Mouse (Mus musculus) adrenal gland, postnatal 36 days (tissue): ENCODE measurements at regions not wholly inside any gene's neighbourhood (a gene's known extent, or its start where the extent isn't known, plus 50 kb on each side); places are given as distances from the start of the nearest gene placed in this dataset.
A peak's percentile ranks its signal among the peaks of the same experiment; 100 is the strongest.

Experiments used
- DNase-seq, 2 experiments: peaks; one replicate each; pipeline ENCODE4 v3.0.0; 2021; ENCODE audit warnings: mixed read lengths in 1 of 2

DNA sequence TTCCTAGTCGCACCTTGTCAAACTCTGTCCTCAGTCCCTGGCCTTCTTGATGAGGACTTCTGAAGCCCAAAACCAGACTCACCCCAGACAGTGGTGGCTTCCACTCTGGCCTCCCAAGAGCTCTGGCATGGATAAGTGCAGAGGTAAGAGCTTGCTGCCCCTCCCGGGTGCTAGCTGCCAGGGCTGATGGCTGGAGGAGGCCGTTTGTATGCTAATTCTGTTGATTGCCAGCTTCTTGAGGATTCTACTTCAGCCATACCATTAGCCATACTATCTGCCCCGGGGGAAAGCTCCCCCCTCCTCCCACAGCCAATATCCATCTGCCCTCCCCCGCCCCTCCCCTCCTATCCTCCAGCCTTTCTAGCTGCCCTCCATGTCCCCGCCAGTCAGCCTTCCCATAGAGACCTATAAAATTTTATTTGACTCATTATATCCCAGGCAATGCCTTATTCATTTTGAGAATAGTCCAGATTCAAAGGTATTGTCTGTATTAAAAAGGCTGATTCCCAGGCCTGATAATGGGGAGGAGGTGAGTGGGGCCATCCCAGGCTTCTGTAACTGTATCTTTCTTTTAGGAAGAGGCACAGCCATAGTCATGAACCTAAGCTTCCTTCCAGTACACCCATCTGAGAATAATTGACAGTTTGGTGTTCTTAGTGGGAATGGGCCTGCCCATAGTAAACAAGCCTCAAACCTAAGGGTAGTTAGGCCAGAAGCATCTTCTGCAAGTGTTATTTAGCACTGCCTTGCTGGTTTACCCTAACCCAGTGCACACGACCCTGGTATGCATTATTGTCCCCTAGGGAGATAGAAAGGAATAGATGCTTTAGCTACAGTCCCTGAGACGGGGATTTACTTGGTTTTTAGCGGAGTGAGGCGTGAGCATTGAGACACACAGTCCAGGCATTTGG, 239.2 kb upstream of the 1700012A03Rik start:
- no peak for DNase-seq

DNA sequence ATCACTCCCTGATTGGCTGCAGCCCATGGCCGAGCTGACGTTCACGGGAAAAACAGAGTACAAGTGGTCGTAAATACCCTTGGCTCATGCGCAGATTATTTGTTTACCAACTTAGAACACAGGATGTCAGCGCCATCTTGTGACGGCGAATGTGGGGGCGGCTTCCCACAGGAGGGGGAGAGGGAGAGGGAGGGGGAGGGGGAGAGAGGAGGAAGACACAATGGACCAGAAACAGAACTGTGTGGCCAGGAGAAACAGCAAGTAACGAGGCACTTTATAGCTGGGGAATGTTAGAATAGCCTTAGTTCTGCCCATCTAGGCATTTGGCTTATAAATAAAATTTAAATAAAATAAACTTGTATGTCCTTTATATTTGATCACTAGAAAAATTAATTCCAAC, 240.7 kb upstream of the Podxl start:
- peak in 1 of 2 experiments; percentile 14 for DNase-seq

DNA sequence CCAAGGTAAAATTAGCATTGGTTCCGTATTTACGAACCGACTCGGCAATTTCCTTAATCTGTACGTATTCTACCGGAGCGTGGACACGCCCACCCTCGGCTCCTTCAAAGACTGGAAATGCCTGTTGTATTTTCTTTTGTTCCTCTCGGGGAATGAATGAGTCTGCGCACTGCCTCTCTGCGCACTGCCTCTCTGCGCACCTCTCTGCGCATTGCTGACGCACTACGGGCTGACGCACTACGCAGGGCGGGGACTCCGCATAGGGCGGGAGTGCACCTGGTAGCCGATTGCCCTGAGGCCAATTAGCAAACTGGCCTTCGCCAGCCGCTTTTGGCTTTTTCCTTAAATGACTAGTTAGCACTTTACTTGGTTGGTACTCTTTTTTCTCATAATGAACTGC, 239.4 kb upstream of the Podxl start:
- peak in 1 of 2 experiments; percentile 39 for DNase-seq

DNA sequence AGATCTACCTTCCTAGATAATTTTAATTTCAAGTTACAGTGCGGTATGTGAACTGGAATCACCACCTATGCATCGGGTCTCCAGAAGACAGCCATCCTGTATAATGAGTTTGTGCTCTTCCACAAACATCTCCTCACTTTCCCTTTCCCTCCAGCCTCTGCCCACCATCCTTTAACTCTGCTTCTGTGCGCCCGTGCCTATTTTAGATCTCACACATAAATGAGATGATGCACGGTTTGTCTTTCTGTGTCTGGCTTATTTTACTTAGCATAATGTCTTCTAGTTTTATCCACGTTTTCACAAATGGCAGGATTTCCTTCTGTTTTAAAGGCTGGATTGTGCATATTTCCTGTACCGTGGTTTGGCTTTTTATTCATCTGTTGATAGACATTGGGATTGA, 227.8 kb upstream of the Podxl start:
- DNase-seq = no peak

DNA sequence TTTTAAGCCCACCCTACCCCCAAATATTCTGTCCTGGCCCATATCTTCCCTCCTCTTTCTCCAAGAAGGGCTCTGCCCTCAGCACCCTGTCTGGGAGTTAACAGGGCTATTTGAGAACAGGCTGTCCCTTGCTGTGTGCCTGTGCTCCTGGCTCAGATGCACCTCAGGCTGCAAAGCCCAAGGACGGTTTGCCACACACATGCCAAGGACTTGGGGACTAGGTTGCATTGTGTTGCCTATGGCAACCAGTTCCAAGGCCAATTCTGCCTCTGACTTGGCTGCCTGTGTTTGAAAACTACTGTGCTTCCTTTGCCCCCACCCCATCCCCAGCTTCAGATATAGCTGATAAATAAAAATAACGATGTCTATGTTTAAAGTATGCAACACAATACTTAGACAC, 227.1 kb upstream of the Podxl start:
- peak; percentile 85 to 88 for DNase-seq

DNA sequence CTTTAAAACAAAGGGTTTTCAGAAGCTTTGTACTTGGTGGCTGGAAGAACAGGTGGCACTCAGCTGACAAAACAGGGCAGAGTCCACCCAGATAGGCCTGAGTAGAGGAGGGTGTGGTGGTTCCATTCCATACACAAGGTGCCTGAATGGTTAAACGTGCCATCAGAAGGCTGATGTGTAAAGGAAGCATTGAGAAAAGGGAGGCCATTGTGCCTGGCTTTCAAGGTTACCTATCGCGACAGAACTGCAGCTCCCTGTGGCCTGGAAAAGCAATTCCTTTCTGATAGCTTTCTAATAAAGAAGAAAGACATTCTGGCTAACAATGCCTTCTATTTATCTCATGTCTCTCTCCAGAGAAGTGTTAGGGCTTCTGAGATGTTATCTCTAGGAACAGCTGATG, 213.1 kb upstream of the Podxl start:
- DNase-seq = no peak

DNA sequence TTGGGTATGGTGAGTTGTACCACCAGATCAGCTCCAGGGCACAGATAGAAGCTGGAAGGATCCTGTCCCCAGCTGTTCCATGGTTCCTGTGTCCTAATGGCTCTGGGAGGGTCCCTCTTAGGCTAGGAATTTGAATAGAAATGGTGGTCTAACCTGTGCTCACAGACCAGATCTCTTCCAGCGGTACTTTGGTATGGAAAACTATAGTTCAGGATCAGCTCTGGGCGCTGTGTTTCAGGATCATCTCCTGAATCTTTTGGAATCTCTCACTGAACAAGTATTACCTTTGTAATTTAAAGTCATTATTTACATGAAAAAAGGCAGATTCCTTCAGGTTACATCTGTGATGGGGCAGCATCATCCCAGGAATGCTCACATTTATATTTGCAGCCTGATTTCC, 208.1 kb upstream of the Podxl start:
- no peak for DNase-seq

DNA sequence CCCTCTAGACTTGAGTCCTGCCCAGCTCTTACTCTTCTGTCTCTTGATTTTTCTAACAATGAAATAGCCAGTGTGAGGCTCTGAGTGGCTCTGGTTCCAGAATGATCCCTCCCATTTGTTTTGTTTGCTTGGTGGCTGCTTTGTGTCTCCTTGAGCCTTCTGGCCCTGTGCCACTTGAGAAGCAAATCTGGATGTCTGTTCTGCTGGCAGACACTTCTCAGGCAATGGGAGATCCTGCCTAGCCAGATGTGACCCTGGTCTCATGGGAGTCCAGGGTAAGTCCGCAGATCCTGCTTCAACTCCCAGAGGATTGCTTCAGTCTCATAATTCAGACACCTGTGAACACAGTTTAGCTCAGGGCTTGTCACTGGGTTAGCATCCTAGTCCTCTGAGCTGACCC, 181.8 kb upstream of the Podxl start:
- peak in 1 of 2 experiments; percentile 6 for DNase-seq

DNA sequence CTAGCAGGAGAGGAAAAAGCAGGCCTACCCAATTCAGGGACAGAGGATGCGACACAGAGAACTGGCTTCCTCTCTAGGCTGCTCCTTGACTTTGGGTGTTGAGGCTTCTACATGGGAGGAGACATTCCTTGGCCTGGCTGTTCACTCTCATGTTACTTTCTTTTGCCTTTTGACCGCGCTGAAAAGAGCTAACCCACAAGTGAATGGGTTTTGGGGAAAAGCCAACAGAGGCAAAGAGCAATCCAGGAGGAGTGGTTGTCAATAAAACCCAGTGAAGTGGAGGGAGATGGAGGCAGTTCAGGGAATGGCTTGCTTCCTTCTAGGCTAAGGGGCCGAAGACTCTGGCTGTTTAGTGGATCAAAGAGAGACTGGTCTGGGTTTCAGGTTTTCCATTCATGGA, 167.6 kb upstream of the Podxl start:
- DNase-seq = no peak

DNA sequence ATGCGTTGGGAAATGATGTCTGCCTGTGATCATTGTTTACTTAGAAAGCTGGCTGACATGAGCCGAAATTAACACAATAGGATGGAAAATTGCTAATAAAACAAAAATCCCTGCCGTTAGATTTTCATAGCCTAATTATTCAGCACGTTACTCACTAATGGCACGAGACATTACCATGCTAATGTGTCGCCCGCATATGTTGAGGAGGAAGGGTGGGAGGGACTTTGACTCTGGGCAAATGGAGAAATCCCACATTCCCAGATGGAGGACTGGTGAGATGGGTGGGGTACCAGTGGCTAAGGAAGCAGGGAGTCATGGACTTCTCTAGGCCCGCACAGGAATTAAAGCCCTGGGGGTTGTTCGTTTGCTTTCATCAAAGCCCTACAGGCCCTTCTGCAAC, 155.8 kb upstream of the Podxl start:
- no peak for DNase-seq

DNA sequence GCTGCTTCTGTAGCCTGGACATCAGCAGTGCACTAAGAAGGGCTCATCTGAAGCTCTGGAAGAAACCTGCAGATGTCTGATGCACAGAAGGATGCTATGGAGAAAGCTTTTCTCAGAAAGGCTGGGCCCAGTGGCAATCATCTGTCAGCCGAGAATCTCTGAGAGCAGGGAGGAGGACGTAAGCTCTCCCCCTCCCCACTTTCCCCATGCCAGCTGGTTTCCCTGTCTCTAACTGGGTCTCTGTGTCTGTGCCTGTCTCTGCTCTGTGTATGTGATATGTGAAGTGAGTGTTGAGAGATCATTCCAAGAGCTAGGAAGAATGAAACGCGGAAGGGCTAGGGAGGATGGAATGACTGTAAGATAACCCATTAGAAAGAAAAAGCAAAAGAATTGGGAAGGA, 155.1 kb upstream of the Podxl start:
- DNase-seq = no peak

DNA sequence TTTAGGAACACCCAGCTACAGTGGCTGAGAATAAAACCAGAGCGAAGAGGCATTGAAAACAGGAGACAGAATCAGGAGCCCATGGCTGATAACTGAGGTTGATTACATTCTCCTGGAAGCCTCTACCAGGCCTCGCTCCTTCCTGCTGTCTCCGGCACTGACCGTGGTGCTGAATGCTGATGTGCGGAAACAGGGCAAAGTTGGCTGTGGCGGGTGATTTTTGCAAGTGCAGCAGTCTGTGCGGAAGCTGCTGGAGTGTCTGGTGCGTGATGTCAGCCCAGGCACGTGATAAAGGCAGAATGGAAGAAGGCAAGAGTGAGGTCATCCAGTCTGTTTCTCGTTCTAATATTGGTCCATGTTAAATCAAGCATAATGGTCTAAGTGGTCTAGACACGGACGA, 153.8 kb upstream of the Podxl start:
- DNase-seq = peak; percentile 73 to 77

DNA sequence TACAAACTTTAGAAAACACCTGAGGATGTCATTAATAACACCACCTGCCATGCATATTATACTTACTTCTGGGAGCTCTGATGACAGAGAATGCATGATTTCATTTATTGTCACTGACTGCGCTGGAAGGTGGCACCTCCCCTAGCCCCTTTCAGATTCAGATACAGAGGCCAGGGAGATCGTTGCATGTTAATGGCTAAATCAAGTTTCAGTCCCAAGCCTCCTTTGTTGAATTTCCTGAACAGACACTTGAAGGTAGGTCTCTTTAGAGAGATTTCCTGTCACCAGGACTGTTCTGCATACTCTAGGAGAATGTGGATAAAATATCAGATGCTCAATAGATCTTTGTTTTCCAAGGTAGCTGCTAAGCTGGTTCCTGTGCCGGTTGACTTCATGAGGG, 143.5 kb upstream of the Podxl start:
- no peak for DNase-seq

DNA sequence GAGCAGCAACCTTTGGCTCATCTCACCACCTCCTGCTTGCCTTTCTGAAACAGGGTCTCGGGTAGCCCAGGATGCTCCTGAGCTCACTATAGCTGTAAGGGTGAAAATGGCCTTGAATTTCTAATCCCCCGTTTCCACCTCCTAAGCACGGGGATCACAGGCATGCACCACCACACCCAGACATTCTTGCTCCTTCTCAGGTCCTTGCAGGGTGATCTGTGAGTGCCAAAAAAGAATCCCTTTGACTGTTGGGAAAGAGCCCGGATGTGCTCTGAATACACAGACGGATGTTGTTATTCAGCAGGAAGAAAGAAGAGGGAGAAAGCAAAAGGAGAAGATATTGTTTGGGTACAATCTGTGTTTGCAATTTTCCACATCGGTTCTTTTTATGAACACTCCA, 140.4 kb upstream of the Podxl start:
- DNase-seq = no peak

DNA sequence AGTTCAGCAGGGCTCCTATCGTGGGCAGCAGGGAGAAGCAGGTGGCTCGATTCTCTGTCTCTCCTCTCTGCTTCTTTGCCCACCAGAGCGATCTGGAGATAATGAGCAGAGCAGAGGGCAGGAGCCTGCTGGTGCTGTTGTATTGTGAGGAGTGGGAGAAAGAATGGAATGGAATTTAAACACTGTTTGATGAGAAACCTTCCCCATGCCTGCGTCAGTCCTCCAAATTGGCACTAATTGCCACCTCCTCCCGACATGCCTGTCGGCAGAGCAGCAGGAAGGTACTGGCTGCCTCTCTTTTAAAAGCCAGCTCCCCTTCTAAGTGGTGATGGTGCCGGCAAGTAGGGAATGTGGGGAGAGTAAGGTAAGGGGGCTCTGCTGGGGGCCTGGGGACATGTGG, 139.2 kb upstream of the Podxl start:
- DNase-seq = no peak

DNA sequence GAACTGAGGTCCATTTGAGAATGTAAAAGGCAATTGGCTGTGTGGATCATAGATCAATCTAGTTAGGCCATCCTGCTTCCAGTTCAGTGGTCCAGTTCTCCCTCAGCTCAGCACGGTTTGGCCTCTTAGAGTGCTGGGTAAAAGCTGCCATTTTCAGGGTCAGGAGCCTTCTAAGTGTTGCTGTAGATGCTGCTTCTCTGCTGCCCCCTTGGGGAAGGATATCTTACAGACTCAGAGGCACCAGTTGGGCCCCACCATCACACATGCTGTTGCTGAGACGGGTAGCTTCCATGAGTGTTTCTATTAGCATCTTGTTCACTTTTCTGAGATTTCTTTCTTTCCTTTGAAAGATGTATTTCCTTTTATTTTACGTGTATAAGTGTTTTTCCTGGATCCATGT, 132.1 kb upstream of the Podxl start:
- peak in 1 of 2 experiments; percentile 13 for DNase-seq

DNA sequence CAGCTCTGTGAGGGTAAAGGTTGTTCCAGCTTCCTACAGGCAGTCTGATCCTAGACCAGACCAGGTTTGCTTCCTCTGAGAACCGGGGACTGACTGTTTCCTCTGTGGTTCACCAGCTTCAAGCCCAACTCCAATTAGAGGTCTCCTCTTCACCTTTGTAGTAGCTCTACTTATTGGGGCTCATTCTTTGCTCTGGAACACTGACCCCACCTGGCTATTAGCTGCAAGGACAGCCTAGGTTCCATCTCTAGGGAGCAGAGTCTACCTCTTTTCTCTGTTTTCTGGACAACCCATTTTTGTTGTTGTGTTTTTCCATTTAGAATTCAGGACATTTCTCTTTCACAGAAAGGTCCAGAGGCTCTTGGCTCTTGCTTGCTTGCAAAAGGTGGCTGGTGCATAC, 129.3 kb upstream of the Podxl start:
- DNase-seq = no peak

DNA sequence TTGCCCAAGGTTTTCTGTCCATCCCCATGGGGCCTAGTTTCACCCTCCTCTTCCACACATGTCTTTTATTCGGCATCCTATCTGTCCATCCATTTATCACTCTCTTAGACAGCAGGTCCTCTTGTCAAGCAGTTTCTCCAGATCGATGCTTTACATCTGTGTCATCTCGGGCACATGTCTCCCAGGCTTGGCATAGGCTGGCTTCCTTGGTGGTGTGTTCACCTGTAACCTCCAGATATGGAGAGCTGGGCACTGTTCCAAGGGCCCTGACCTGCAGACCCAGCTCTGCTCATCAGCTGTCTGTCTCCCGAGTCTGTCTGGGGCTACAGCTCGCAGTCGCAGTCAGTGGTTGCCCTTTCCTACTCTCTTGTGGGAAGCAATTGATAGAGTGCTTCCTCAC, 128.2 kb upstream of the Podxl start:
- DNase-seq = no peak

DNA sequence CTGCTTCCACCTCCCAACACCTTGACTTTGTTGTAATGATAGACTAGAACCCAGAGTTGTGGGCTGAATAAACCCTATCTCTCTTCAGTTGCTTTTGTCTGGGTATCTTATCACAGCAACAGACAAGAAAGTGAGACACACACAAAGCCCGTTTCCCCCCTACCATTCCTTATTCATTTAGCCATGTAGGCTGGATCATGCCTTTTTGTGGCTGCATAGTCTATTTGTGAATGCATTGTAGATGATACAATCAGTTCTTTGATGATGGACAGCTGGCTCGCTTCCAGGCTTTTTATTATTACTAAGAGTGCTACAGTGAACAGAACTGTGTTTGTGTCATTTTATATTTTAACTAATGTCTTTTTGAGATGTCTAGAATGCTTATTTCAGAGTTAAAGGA, 116.3 kb upstream of the Podxl start:
- DNase-seq = no peak

DNA sequence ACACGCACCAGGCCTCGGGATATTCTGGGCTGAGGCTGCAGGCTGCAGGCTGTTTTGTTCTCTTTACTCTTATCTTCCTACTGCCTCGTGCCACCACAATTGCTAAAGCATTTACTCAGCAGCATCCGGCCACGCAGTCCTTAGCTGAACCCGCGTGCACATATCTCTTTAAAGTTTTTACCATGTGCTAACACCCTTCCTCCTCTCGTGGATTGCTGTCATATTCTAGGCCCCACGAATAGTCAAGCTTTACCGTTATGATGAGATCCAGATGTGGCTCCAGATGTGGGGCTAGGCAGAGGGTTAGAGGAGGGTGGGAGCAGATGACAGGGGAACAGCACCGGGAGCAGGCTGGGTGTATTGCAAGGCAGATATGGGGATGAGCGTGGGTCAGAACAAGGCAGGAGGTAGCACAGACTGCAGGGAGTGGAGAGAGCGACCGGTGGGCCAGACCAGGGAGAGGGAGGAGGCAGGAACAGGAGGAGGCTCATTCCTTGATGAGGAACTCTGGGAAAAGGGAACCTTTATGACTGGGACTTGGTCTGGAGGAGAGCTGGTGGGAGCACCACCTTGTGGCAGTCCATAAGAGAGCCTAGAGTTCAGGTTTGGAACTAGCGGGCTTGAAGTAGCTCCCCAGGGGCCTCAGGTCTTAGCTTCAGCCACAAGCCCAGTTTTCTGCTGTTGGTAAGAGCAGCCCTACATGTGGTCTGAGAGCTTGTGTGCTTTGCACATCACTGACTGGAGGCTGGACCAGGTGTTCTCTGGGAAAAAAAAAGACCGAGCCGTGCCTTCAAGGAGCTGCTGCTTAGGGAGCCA, 102.1 kb upstream of the Podxl start:
- DNase-seq = no peak

DNA sequence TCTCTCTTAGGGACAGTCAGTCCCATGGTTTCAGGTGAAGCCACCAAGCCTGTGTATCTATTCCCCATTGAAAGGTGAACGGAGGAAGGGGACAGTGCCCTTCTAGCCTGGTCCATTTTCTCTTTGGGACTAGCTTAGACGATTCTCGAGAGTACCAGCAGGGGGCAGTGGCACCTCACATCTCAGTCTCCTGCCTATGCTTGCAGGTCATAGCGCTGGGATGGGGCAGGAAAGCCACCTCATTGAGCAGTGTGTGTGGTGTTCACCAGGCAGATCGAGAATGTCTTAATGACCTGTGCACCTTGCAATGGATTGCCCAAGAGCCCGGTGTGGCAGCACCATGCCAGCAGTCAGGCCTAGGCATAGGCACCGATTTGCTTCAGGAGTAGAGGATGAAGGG, 100.7 kb upstream of the Podxl start:
- peak; percentile 82 to 84 for DNase-seq

DNA sequence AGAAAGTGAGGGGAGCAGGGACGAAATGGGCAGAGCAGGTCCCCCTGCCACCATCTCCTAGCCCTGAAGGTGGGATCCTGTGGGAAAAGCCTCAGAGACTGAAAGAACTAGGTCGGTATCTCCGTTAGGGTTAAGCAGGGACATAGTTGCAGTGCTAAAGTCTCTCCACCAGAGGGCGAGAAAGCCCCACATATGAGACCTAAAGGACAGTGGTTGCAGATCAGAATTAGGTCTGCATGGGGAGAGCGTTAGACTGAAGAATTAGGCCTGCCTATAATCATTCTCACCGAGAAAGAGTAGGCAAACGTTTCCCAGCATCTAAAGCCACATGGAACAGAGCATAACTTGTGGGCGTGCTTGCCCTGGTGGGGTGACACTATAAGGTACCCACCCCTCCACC, 97.0 kb upstream of the Podxl start:
- DNase-seq = peak; percentile 66 to 69

DNA sequence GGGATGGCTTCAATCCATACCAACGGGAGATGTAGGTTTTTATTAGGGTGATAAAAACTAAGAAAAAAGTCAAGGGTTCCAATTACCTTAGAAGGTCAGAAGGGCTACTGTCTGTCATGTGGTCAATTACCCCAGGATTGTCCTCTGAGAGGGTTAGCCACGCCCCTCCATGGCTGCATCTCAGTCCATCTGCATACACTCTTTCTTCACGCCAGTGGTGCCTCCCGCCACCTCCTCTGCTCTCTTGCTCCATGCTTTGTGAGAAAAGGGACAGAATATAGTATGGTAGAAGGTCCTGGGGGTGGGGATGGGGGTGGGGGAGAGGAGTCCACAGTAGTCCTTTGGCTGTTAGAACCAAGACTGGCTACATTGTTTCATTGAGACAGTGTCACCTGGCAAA, 96.1 kb upstream of the Podxl start:
- no peak for DNase-seq
